Comparison of ENCODE assay signal across 9 mouse cellular contexts in the genomic region with DNA sequence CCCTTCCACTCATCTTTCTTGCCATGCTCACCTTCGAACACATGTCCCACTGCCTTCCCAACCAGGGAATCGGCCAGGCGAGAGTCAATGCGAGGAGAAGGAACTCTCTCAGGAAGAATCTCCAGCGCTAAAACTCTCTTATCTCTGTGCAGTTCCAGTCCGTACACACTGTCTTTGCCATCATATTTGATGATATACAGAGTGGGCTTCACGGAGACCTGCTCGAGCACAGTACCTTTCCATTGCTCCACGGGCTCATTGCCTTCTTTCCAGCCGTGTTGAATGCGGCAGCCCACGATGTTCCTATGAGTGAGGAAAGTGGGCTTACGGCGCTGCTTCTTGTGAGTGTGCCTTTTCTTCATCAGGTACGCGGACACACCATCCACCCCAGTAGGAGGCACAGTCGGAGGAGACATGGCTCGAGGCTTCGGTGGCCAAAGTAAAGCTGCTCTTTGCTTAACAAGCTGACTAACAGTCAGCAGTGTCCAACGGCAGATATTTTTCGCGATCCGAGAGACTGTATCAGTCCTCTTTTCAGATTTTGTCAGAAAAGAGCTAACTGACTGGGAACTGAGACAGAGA. TPM values are rescaled to one million over a fixed set of nuclear protein-coding genes. Genes with fewer than 3 reads are reported as not detected.
DNase-seq lines count a peak whose midpoint lies in the region; ATAC-seq lines count a peak whose summit lies in the region.
"Had no signal": no experiment of that assay in that cellular context is flagged by ENCODE, and none has a peak within 500 bp of the region (broad histone marks: within the 10 kb centered on the region; RNA-seq: fewer than 3 reads in every experiment).

No protein-coding gene starts in this region.

- H3K27ac ChIP-seq in brown adipose tissue, adult 24 weeks (replicated peaks; ENCODE audit: low read depth, low read length), result peak overlapping the region; percentile 67
- peak overlapping the region; percentile 80 for H3K27ac ChIP-seq in liver, embryonic 11.5 days (ENCODE audit: low read depth, low read length)

- 22% methylated on average over 23 of the region's 23 CpGs for WGBS in liver, embryonic 11.5 days

- 0 out of 2 replicates have a peak, but pooled peaks cover 5% of the 10 kb centered on the region for H3K27me3 ChIP-seq in liver, embryonic 11.5 days (replicated peaks; ENCODE audit: control insufficient read depth, insufficient read depth, low read length)

- peak overlapping the region; percentile 50 for H3K9ac ChIP-seq in liver, embryonic 11.5 days (ENCODE audit: low read depth, low read length)

- peak overlapping the region; percentile 76 for H3K4me3 ChIP-seq in brown adipose tissue, adult 24 weeks (ENCODE audit: insufficient read depth, low read depth, low read length)
- H3K4me3 ChIP-seq in liver, embryonic 11.5 days (ENCODE audit: low read depth, low read length), result peak overlapping the region; percentile 61

- ATAC-seq in hematopoietic stem cell, adult 5-6 weeks (replicated peaks in 1 of 2; ENCODE audit: insufficient read depth in 1 of 2, low FRiP score in 2 of 2, low TSS enrichment in 1 of 2, low read depth in 1 of 2, poor library complexity in 2 of 2, severe bottlenecking in 2 of 2), result peak; percentile 51
- ATAC-seq in liver, embryonic 11.5 days (replicated peaks; ENCODE audit: low FRiP score), result peak; percentile 29; the same call in 1 of the 2 replicates

- H3K4me1 ChIP-seq in brown adipose tissue, adult 24 weeks (ENCODE audit: control insufficient read depth, insufficient read depth, insufficient read length, low read length), result no peaks in the 10 kb centered on the region
- no peaks in the 10 kb centered on the region for H3K4me1 ChIP-seq in liver, embryonic 11.5 days (replicated peaks; ENCODE audit: control insufficient read depth, insufficient read depth, low read length)

- peak overlapping the region; percentile 81 for H3K4me2 ChIP-seq in liver, embryonic 11.5 days

- no peaks in the 10 kb centered on the region for H3K9me3 ChIP-seq in liver, embryonic 11.5 days (ENCODE audit: control insufficient read depth, low read length)

- DNase-seq in heart, adult 9 months (ENCODE audit: low spot score in 2 of 2), result peak; percentile 1 to 2
- DNase-seq in heart, postnatal 4 days, result no peak
- peak; percentile 3 for DNase-seq in CD4-positive helper T cell, adult 2 months (ENCODE audit: low read depth, low spot score)
- DNase-seq in liver, embryonic 11.5 days (ENCODE audit: low spot score), result peak; percentile 35
- DNase-seq in right cerebral cortex, postnatal 4 days, result peak; percentile 3
- no peak for DNase-seq in adipocyte (ENCODE audit: low spot score)

- no peaks in the 10 kb centered on the region for H3K36me3 ChIP-seq in liver, embryonic 11.5 days (ENCODE audit: control insufficient read depth, insufficient read depth, low read length)

RNA-seq across cellular contexts. Expression of a gene that starts 0.6 kb away (rescaled TPM):
- total RNA-seq in heart, postnatal 4 days (2021), result 1 to 10 TPM; 3.0 to 3.5 TPM
- polyA plus RNA-seq in brown adipose tissue, adult 24 weeks (2012; ENCODE audit: insufficient read depth, insufficient read length, missing spikeins), result 0.63 and 1.0 TPM in 2 replicates
- 0.50 and 1.4 TPM in 2 replicates for total RNA-seq in hematopoietic stem cell, adult 5-6 weeks (2017)
- 3.2 and 4.4 TPM in 2 replicates for polyA plus RNA-seq in liver, embryonic 11.5 days (2014; fragmentation: Nextera tagmentation; extraction: Ambion mirVana)
- total RNA-seq: neutrophil, adult 5-6 weeks had no signal

Comparison
In these comparisons a context has a peak if more than half of its experiments do, and no peak if none do; other contexts are left out.
1. DNase-seq: peak in heart, adult 9 months (2 of 2), CD4-positive helper T cell, adult 2 months (single experiment), liver, embryonic 11.5 days (single experiment) and right cerebral cortex, postnatal 4 days (single experiment); none in heart, postnatal 4 days (single experiment) and adipocyte (single experiment).